Mouse (Mus musculus): Measurements from ENCODE around the gene Snrpc.

Snrpc gene

DNA sequence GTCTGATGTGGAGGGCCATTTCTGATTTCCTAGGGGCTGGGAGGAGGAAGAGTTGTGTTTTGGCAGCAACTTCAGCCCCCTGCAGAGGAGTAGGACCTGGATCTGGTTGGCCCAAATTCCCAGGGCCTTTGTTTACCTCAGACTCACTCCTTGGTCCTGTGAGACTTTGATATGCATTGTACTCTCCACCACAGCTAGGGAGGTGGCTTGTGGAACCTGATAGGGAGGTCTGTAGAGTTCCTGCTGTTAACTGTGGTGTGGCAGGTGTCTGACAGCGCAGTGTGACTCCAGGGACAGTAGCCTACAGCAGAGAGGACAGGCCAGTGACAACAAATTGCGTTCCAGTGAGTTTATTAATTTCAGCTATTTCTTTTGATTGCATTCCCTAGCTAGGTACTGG, 21.2 kb downstream of the Snrpc start:
- DNase-seq (ENCODE audit: low read depth, low spot score): no peak

DNA sequence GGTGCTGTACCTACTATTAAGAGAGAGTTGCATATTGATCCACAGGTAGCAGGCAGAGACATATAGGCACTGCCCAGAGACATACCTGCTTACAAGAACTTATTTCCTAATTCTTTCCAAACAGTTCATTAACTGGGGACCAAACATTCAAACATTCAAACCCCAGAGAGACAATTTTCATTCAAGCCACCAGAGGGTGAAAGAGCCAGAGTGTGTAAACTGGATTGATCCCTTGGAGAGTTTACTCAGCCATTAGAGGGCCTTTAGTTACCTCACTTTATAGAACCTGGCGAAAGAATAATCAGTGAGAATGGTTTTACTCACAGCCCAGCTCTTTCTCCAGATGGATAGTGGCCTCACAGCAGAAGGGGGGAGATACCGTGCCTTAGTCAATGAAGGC, 27.5 kb downstream of the Snrpc start:
- no peak for DNase-seq (ENCODE audit: low read depth, low spot score)

DNA sequence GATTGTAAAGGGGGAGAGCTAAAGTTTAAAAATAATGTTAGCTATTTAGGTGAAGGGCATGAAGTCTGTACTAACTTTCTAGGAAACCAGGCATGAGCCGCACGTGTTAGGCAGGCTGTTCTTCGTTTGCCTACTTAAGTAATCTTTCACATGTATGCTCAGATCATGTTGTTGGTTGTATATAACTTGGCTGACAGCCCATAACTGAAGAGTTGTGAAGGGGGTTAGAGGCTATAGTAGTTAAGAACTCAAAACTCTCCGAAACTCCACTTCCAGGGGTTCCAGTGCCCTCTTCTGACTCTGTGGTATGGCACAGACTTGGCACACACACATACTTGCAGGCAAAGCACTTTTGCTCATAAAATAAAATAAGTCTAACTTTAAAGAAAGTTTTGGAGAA, 28.8 kb downstream of the Snrpc start:
- no peak for DNase-seq (ENCODE audit: low read depth, low spot score)

DNA sequence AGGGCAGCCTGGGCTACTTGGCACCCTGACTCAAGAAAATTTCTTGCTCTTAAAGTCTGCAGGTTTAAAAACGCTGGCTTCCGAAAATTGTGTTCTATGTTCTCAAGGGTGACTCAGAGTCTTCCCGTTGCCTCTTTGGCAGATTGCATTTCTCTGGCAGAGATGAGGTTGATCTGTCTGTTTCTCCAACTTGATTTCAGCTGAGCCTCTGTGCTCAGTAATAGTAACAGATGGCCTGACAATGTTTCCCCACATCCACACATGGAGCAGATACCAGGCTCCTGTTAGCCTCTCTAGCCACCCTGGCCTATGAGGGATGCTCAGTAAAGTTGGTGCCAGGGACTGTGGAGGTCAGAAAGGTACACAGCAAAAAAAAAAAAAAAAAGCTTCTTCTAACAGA, 33.9 kb downstream of the Snrpc start:
- DNase-seq (ENCODE audit: low read depth, low spot score): no peak

DNA sequence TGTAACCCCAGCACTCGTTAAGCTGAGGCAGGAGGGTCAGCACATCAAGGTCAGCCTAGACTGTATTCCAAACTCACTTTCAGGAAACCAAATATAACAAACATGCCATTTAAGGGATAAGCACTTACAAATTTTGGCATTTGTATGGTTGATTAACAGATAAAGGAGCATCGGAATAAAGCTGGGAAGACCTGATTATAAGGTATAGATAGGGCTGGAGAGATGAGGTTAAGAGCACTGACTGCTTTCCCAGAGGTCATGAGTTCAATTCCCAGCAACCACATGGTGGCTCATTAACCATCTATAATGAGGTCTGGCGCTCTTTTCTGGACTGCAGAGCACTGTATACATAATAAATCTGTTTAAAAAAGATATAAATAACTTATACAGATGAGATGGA, 35.6 kb downstream of the Snrpc start:
- no peak for DNase-seq (ENCODE audit: low read depth, low spot score)

DNA sequence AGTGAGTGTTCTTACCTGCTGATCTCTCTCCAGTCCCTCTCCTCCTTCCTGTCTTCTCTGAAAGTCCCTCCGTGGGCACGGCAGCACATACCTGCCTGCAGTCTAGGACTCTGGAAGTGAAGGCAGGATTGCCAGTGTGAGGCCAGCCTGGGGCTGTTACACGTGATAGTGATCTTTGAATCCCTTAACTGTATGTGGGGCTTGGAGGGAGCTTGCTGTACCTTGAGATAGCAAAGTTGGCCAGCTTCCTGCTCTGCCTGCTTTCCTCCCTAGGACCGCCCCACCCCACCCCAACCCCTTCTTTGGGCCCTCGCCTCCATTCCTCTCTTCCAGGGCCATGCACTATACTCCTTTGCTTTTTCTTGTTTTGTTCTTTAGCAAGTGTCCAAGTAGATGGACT, 36.6 kb downstream of the Snrpc start:
- no peak for DNase-seq (ENCODE audit: low read depth, low spot score)

DNA sequence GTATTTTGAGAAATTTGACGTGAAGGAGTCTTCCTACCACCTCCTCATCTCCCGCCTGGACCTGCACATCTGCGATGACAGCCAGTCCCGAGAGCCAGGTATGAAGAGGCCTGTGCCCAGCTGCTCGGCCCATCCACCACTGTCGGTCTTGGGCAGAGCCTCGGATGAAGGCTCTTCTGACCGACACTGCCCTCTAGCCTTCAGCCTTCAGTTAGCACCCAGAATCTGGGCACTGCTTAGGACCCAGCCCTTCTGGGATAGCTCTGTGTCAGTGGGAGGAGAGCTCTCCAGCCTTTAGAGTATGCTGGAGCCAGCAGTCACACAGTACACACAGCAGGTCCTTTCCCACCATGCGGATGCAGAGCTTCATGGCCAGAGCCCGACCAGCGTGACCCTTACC, 43.6 kb downstream of the Snrpc start:
- no peak for DNase-seq (ENCODE audit: low read depth, low spot score)

DNA sequence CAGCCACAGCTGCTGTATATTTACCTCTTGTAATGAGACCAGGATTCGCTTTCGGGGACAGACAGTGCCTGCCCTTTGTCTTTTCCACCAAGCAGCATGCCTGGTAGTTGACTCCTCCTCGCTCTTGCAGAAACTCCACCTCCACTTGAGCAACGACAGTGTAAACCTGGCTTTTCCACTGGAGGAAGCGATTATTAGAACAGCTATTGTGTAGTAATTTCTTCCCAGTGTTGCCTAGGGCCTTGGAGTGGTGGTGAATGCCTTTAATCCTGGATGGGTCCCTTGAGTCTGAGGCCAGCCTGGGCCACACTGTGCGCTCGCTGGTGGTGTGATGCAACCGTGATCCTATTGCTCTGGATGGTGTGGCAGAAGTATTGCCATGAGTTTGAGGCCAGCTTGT, 45.2 kb downstream of the Snrpc start:
- no peak for DNase-seq (ENCODE audit: low read depth, low spot score)

DNA sequence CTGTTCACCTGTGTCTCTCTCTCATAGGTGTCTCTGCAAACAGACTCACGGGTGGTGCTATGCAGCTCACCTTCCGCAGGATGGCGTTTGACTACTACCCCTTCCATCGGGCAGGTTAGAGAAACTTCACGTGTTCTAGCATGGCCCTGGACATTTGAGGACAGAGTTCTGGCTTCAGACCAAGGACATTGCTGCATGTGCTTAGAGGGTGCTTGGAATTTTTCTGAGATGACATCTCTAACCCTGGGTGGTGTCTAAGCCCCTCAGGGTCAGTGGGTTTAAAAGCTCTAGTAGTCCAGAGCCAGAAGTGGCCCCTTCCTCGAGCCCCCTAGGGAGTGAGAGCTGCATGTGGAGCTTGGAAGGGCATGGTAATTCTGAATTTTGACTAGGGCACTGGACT, 46.0 kb downstream of the Snrpc start:
- DNase-seq (ENCODE audit: low read depth, low spot score): no peak

DNA sequence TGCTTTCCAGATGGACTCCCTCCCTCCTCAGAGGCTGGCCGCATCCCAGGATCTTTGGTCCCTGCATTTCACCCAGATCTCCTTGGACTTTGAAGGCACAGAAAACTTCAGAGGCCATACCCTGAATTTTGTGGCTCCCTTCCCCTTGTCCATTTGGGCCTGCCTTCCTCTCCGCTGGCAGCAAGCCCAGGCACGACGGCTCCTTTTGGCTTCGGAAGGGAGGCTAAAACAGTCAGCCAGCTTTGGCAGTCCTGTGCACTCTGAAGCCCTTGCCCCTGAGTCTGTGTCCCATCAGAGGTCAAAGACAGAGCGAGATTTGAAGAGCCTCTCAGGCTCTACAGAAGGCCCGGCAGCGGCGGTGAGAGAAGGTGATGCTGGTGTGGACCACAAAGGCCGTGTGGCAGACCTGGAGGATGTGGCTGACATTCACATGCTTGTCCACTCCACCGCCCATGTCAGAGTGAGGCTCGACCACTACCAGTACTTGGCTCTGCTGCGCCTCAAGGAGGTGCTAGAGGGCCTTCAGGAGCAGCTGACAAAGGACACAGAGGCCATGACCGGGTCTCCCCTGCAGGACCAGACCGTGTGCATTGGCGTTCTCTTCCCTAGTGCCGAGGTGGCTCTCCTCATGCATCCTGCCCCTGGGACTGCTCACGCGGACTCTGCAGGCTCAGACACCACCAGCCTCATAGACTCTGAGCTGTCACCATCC, 48.7 kb downstream of the Snrpc start:
- no peak for DNase-seq (ENCODE audit: low read depth, low spot score)

All from embryo, embryonic 11.5 days (tissue).